8 mouse cellular contexts compared by ENCODE assay signal in genomic region chr7:16294837-16295236, GRCm38 (mm10). TPM values are rescaled to one million over a fixed set of nuclear protein-coding genes. Genes with fewer than 3 reads are reported as not detected.
DNase-seq lines count a peak whose midpoint lies in the region; ATAC-seq and TF ChIP-seq lines count a peak whose summit lies in the region.

No protein-coding gene starts in this region.

- peak overlapping the region; percentile 81 for H3K4me2 ChIP-seq in kidney, embryonic 14.5 days (replicated peaks; ENCODE audit: low read depth, low read length)

- peak; percentile 97 for DNase-seq in heart, embryonic 10.5 days (ENCODE audit: low spot score)
- peak; percentile 75 for DNase-seq in liver, adult 2 months (ENCODE audit: extremely low read depth, low read depth, low spot score)
- peak; percentile 97 to 99 for DNase-seq in spleen, postnatal 4 days (ENCODE audit: low spot score in 2 of 2)

- peak overlapping the region; percentile 92 for H3K27ac ChIP-seq in bone marrow macrophage, adult 2 months (ENCODE audit: insufficient read depth, low read depth, low read length)
- H3K27ac ChIP-seq in embryonic fibroblast, embryonic 13.5 days (ENCODE audit: insufficient read depth, low read length), result peak overlapping the region; percentile 99
- H3K27ac ChIP-seq in heart, embryonic 10.5 days, result peak overlapping the region; percentile 88
- H3K27ac ChIP-seq in kidney, embryonic 14.5 days (ENCODE audit: low read depth, low read length), result peak overlapping the region; percentile 90
- peak overlapping the region; percentile 70 for H3K27ac ChIP-seq in liver, adult 2 months (replicated peaks; ENCODE audit: insufficient read depth, low read depth, low read length)

- H3K4me3 ChIP-seq in C2C12 (ENCODE audit: insufficient read depth, poor library complexity, severe bottlenecking), result peak overlapping the region; percentile 6
- peak overlapping the region; percentile 50 for H3K4me3 ChIP-seq in bone marrow macrophage, adult 2 months (ENCODE audit: insufficient read depth, low read length)
- H3K4me3 ChIP-seq in embryonic fibroblast, embryonic 13.5 days (ENCODE audit: insufficient read depth, low read length), result peak overlapping the region; percentile 31; the same call in 1 of the 2 replicates
- H3K4me3 ChIP-seq in heart, embryonic 10.5 days, result peak overlapping the region; percentile 64
- peak overlapping the region; percentile 39 for H3K4me3 ChIP-seq in kidney, embryonic 14.5 days (ENCODE audit: low read length)
- H3K4me3 ChIP-seq in liver, adult 2 months (ENCODE audit: insufficient read depth, low read depth, low read length), result peak overlapping the region; percentile 57

- no peaks in the 10 kb centered on the region for H3K27me3 ChIP-seq in C2C12 (ENCODE audit: control insufficient read depth, insufficient read depth, insufficient read length)
- no peaks in the 10 kb centered on the region for H3K27me3 ChIP-seq in heart, embryonic 10.5 days (ENCODE audit: insufficient read depth, poor library complexity, severe bottlenecking)
- no peaks in the 10 kb centered on the region for H3K27me3 ChIP-seq in kidney, embryonic 14.5 days (ENCODE audit: control insufficient read depth, insufficient read depth, low read length)
- no peaks in the 10 kb centered on the region for H3K27me3 ChIP-seq in liver, adult 2 months (ENCODE audit: control insufficient read depth, insufficient read depth, low read length)

- no peaks in the 10 kb centered on the region for H3K9me3 ChIP-seq in heart, embryonic 10.5 days
- H3K9me3 ChIP-seq in kidney, embryonic 14.5 days (ENCODE audit: control insufficient read depth, low read length), result no peaks in the 10 kb centered on the region

- H3K36me3 ChIP-seq in C2C12 (ENCODE audit: control insufficient read depth, insufficient read depth), result no peaks in the 10 kb centered on the region
- no peaks in the 10 kb centered on the region for H3K36me3 ChIP-seq in heart, embryonic 10.5 days
- no peaks in the 10 kb centered on the region for H3K36me3 ChIP-seq in kidney, embryonic 14.5 days (ENCODE audit: control insufficient read depth, insufficient read depth, low read length)
- H3K36me3 ChIP-seq in liver, adult 2 months (ENCODE audit: control insufficient read depth, insufficient read depth, low read length), result no peaks in the 10 kb centered on the region

- peak overlapping the region; percentile 51 for H3K9ac ChIP-seq in kidney, embryonic 14.5 days (ENCODE audit: low read depth, low read length)
- peak overlapping the region; percentile 59 for H3K9ac ChIP-seq in liver, adult 2 months (ENCODE audit: low read depth, low read length)

- peak; percentile 78 for ATAC-seq in kidney, embryonic 14.5 days (ENCODE audit: low FRiP score, low TSS enrichment)
- peak; percentile 84 for ATAC-seq in monocyte, adult 5-6 weeks (replicated peaks; ENCODE audit: insufficient number of reproducible peaks, low FRiP score, low TSS enrichment, poor library complexity, severe bottlenecking)

- 0% methylated on average over 23 of the region's 23 CpGs for WGBS in heart, embryonic 10.5 days
- under 1% methylated on average over 23 of the region's 23 CpGs for WGBS in kidney, embryonic 14.5 days
- under 1% methylated on average over 23 of the region's 23 CpGs for WGBS in liver, adult 2 months

- no peaks in the 10 kb centered on the region for H3K79me3 ChIP-seq in C2C12 (ENCODE audit: low read depth)

- TF ChIP-seq POLR2A in bone marrow macrophage, adult 2 months (IDR thresholded peaks at IDR 0.05; ENCODE audit: borderline replicate concordance, low read depth, low read length), result no peak
- TF ChIP-seq POLR2A in embryonic fibroblast, embryonic 13.5 days (IDR thresholded peaks at IDR 0.05; ENCODE audit: low read depth, low read length), result peak; percentile 64
- 0 out of 2 replicates have a peak, but pooled peaks have one; percentile 17 for TF ChIP-seq POLR2A in liver, adult 2 months (IDR thresholded peaks at IDR 0.05; ENCODE audit: extremely low read depth, insufficient read depth, low read length)

- peak; percentile 87 for TF ChIP-seq CTCF in C2C12 (IDR thresholded peaks at IDR 0.05; ENCODE audit: control insufficient read depth, insufficient read depth, insufficient read length)
- peak; percentile 75 for TF ChIP-seq CTCF in bone marrow macrophage, adult 2 months (IDR thresholded peaks at IDR 0.05; ENCODE audit: low read depth, low read length)
- peak; percentile 96 for TF ChIP-seq CTCF in embryonic fibroblast, embryonic 13.5 days (IDR thresholded peaks at IDR 0.05; ENCODE audit: borderline replicate concordance, insufficient read depth, low read length)
- TF ChIP-seq CTCF in liver, adult 2 months (IDR thresholded peaks at IDR 0.05; ENCODE audit: low read depth, low read length), result peak; percentile 98

- peaks cover 26% of the 10 kb centered on the region for H3K4me1 ChIP-seq in bone marrow macrophage, adult 2 months (ENCODE audit: control insufficient read depth, insufficient read depth, low read length)
- peaks cover 13% of the 10 kb centered on the region for H3K4me1 ChIP-seq in embryonic fibroblast, embryonic 13.5 days (ENCODE audit: control insufficient read depth, insufficient read depth, low read length)
- peaks cover 33% of the 10 kb centered on the region for H3K4me1 ChIP-seq in heart, embryonic 10.5 days
- H3K4me1 ChIP-seq in kidney, embryonic 14.5 days (ENCODE audit: control insufficient read depth, insufficient read depth, low read length), result peaks cover 7% of the 10 kb centered on the region; the same call in 1 of the 2 replicates
- H3K4me1 ChIP-seq in liver, adult 2 months (ENCODE audit: control insufficient read depth, insufficient read depth, low read length), result peaks cover 7% of the 10 kb centered on the region; the same call in 1 of the 2 replicates

- no peaks in the 10 kb centered on the region for H3K79me2 ChIP-seq in C2C12 (ENCODE audit: control insufficient read depth, insufficient read depth)
- H3K79me2 ChIP-seq in liver, adult 2 months (ENCODE audit: control insufficient read depth, insufficient read depth, low read length), result no peaks in the 10 kb centered on the region

- peak overlapping the region; percentile 48 for H3ac ChIP-seq in C2C12 (ENCODE audit: control insufficient read depth, insufficient read length, low read depth)

TF ChIP-seq in C2C12, 6 proteins besides CTCF, POLR2A, EP300 and RAD21 (continues in another document):
- TF ChIP-seq USF1 (IDR thresholded peaks at IDR 0.05; ENCODE audit: low read depth), result no peak

RNA-seq across cellular contexts. Expression of gene Ccdc9, which starts 8.2 kb away (rescaled TPM):
- polyA plus RNA-seq in C2C12 (2012; fragmentation: generic; extraction: Trizol), result 52.2 TPM
- 143 and 146 TPM in 2 replicates for polyA plus RNA-seq in bone marrow macrophage, adult 2 months (2012; ENCODE audit: insufficient read depth, insufficient read length, missing spikeins)
- 66.0 and 70.9 TPM in 2 replicates for polyA plus RNA-seq in embryonic fibroblast, embryonic 13.5 days (2011; ENCODE audit: insufficient read length, low read depth, missing spikeins)
- polyA plus RNA-seq in heart, embryonic 10.5 days (2016; fragmentation: Nextera tagmentation; extraction: Ambion mirVana), result 19.6 and 31.0 TPM in 2 replicates
- polyA plus RNA-seq in kidney, embryonic 14.5 days (2014; fragmentation: Nextera tagmentation; extraction: Ambion mirVana), result 24.6 and 28.3 TPM in 2 replicates
- total RNA-seq in liver, adult 2 months (2014; rRNA removed), result 14.4 and 20.7 TPM in 2 replicates
- 10.7 and 16.2 TPM in 2 replicates for polyA plus RNA-seq in liver, adult 2 months (2012; rRNA removed)
- total RNA-seq in monocyte, adult 5-6 weeks (2017), result 231 to 284 TPM (median 256 TPM) in 3 replicates

RNA-seq across cellular contexts. Expression of gene Bbc3, which starts 13.4 kb away (rescaled TPM):
- polyA plus RNA-seq in C2C12 (2012; fragmentation: generic; extraction: Trizol), result 6.6 TPM
- 26.6 and 27.6 TPM in 2 replicates for polyA plus RNA-seq in bone marrow macrophage, adult 2 months (2012; ENCODE audit: insufficient read depth, insufficient read length, missing spikeins)
- polyA plus RNA-seq in embryonic fibroblast, embryonic 13.5 days (2011; ENCODE audit: insufficient read length, low read depth, missing spikeins), result 15.8 and 19.9 TPM in 2 replicates
- 8.3 and 9.5 TPM in 2 replicates for polyA plus RNA-seq in heart, embryonic 10.5 days (2016; fragmentation: Nextera tagmentation; extraction: Ambion mirVana)
- polyA plus RNA-seq in kidney, embryonic 14.5 days (2014; fragmentation: Nextera tagmentation; extraction: Ambion mirVana), result 8.6 and 13.8 TPM in 2 replicates
- 6.0 and 7.2 TPM in 2 replicates for total RNA-seq in liver, adult 2 months (2014; rRNA removed)
- polyA plus RNA-seq in liver, adult 2 months (2012; rRNA removed), result 15.2 and 27.9 TPM in 2 replicates
- 26.4 to 30.9 TPM (median 30.1 TPM) in 3 replicates for total RNA-seq in monocyte, adult 5-6 weeks (2017)

RNA-seq across cellular contexts. Expression of gene Inafm1, which starts 21.4 kb away (rescaled TPM):
- polyA plus RNA-seq in C2C12 (2012; fragmentation: generic; extraction: Trizol), result 11.7 TPM
- 11.7 and 14.0 TPM in 2 replicates for polyA plus RNA-seq in bone marrow macrophage, adult 2 months (2012; ENCODE audit: insufficient read depth, insufficient read length, missing spikeins)
- 11.1 and 11.6 TPM in 2 replicates for polyA plus RNA-seq in embryonic fibroblast, embryonic 13.5 days (2011; ENCODE audit: insufficient read length, low read depth, missing spikeins)
- polyA plus RNA-seq in heart, embryonic 10.5 days (2016; fragmentation: Nextera tagmentation; extraction: Ambion mirVana), result 6.2 and 10.0 TPM in 2 replicates
- polyA plus RNA-seq in kidney, embryonic 14.5 days (2014; fragmentation: Nextera tagmentation; extraction: Ambion mirVana), result 19.3 and 19.8 TPM in 2 replicates
- total RNA-seq in liver, adult 2 months (2014; rRNA removed), result 1.9 and 2.8 TPM in 2 replicates
- polyA plus RNA-seq in liver, adult 2 months (2012; rRNA removed), result 8.0 and 8.8 TPM in 2 replicates
- total RNA-seq in monocyte, adult 5-6 weeks (2017), result 9.4 to 16.4 TPM (median 12.3 TPM) in 3 replicates

RNA-seq across cellular contexts. Expression of gene C5ar1, which starts 35.5 kb away (rescaled TPM):
- polyA plus RNA-seq in C2C12 (2012; fragmentation: generic; extraction: Trizol), result 0.02 TPM
- 463 and 511 TPM in 2 replicates for polyA plus RNA-seq in bone marrow macrophage, adult 2 months (2012; ENCODE audit: insufficient read depth, insufficient read length, missing spikeins)
- polyA plus RNA-seq in embryonic fibroblast, embryonic 13.5 days (2011; ENCODE audit: insufficient read length, low read depth, missing spikeins), result 0.60 and 5.3 TPM in 2 replicates
- 0.31 and 1.0 TPM in 2 replicates for polyA plus RNA-seq in heart, embryonic 10.5 days (2016; fragmentation: Nextera tagmentation; extraction: Ambion mirVana)
- 1.2 and 1.8 TPM in 2 replicates for polyA plus RNA-seq in kidney, embryonic 14.5 days (2014; fragmentation: Nextera tagmentation; extraction: Ambion mirVana)
- total RNA-seq in liver, adult 2 months (2014; rRNA removed), result 0.46 and 0.47 TPM in 2 replicates
- 0.88 and 1.3 TPM in 2 replicates for polyA plus RNA-seq in liver, adult 2 months (2012; rRNA removed)
- 11.2 to 17.0 TPM (median 13.7 TPM) in 3 replicates for total RNA-seq in monocyte, adult 5-6 weeks (2017)

RNA-seq across cellular contexts. Expression of gene C5ar2, which starts 50.9 kb away (rescaled TPM):
- not detected for polyA plus RNA-seq in C2C12 (2012; fragmentation: generic; extraction: Trizol)
- 18.4 and 18.5 TPM in 2 replicates for polyA plus RNA-seq in bone marrow macrophage, adult 2 months (2012; ENCODE audit: insufficient read depth, insufficient read length, missing spikeins)
- 0.19 TPM in 1 of 2 replicates, not detected in the other for polyA plus RNA-seq in embryonic fibroblast, embryonic 13.5 days (2011; ENCODE audit: insufficient read length, low read depth, missing spikeins)
- polyA plus RNA-seq in heart, embryonic 10.5 days (2016; fragmentation: Nextera tagmentation; extraction: Ambion mirVana), result 0.54 and 0.57 TPM in 2 replicates
- polyA plus RNA-seq in kidney, embryonic 14.5 days (2014; fragmentation: Nextera tagmentation; extraction: Ambion mirVana), result 0.05 and 0.09 TPM in 2 replicates
- total RNA-seq in liver, adult 2 months (2014; rRNA removed), result 0.83 and 1.1 TPM in 2 replicates
- 0.92 and 1.4 TPM in 2 replicates for polyA plus RNA-seq in liver, adult 2 months (2012; rRNA removed)
- total RNA-seq in monocyte, adult 5-6 weeks (2017), result 2.9 to 8.0 TPM (median 7.0 TPM) in 3 replicates

Comparison
In these comparisons a context has a peak if more than half of its experiments do, and no peak if none do; other contexts are left out.
1. Peak in every context shown above with its lines: DNase-seq, ATAC-seq, H3K4me3 ChIP-seq and H3K27ac ChIP-seq.
2. H3K4me3 ChIP-seq: peak in every context shown above with its lines; median percentile 64 in heart, embryonic 10.5 days; 57 in liver, adult 2 months; 50 in bone marrow macrophage, adult 2 months; 39 in kidney, embryonic 14.5 days; 31 in embryonic fibroblast, embryonic 13.5 days; 6 in C2C12.